In the genomic region with DNA sequence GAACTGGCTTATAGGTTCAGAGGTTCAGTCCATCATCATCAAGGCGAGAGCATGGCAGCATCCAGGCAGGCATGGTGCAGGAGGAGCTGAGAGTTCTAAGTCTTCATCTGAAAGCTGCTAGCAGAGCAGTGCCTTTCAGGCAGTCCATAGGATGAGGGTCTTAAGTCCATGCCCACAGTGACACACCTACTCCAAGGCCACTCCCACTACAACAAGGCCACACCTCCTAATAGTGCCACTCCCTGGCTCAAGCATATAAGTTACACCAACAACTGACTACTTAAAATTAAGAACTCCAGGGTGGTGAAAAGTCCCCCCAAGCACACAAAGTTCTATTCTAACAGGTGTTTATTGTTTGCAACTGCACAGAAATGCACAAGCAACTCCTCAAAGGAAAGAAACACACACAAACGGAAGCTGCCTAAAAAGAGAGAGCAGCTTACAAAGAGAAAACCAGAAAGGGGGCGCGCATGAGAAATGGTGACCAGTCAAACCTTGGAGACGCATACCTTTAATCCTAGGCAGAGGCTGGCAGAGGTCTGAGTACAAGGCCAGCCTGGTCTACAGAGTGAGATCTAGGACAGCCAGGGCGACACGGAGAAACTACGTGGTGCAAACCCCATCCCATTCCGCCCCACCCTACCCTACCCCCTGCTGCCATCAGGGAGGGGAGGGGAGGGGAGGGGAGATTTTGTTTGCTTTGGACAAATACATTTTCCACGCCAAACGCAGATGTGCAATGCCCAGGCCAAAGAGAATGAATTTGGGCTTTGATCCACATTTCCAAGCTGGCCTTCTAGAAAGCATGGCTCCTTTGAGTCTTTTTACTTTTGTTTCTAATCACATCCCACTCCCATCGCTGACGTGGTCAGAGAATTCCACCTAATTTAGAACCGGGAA, we compare ENCODE assay signal across 9 mouse cellular contexts. TPM values are rescaled to one million over a fixed set of nuclear protein-coding genes. Genes with fewer than 3 reads are reported as not detected.
DNase-seq lines count a peak whose midpoint lies in the region; ATAC-seq and TF ChIP-seq lines count a peak whose summit lies in the region.
"Had no signal": no experiment of that assay in that cellular context is flagged by ENCODE, and none has a peak within 500 bp of the region (broad histone marks: within the 10 kb centered on the region; RNA-seq: fewer than 3 reads in every experiment).

No protein-coding gene starts in this region.

- no peak overlapping the region for H3K27ac ChIP-seq in forebrain, postnatal 0 days (ENCODE audit: low read depth, low read length)
- H3K27ac ChIP-seq in intestine, embryonic 15.5 days, result peak overlapping the region; percentile 51
- peak overlapping the region; percentile 81 for H3K27ac ChIP-seq in lung, embryonic 16.5 days (ENCODE audit: low read length)

- no peaks in the 10 kb centered on the region for H3K36me3 ChIP-seq in forebrain, postnatal 0 days (ENCODE audit: insufficient read depth)
- H3K36me3 ChIP-seq in intestine, embryonic 15.5 days, result no peaks in the 10 kb centered on the region
- H3K36me3 ChIP-seq in lung, embryonic 16.5 days (ENCODE audit: control insufficient read depth, insufficient read depth, low read length), result peaks cover 6% of the 10 kb centered on the region
- H3K36me3 ChIP-seq: G1E had no signal

- peak overlapping the region; percentile 98 for H3K4me2 ChIP-seq in forebrain, postnatal 0 days (ENCODE audit: low read depth)
- H3K4me2 ChIP-seq in intestine, embryonic 15.5 days (replicated peaks), result peak overlapping the region; percentile 86
- H3K4me2 ChIP-seq in lung, embryonic 16.5 days (ENCODE audit: low read depth, low read length), result peak overlapping the region; percentile 86

- no peaks in the 10 kb centered on the region for H3K9me3 ChIP-seq in forebrain, postnatal 0 days (ENCODE audit: low read length)
- H3K9me3 ChIP-seq in intestine, embryonic 15.5 days, result no peaks in the 10 kb centered on the region
- no peaks in the 10 kb centered on the region for H3K9me3 ChIP-seq in lung, embryonic 16.5 days (ENCODE audit: control insufficient read depth, low read length)
- H3K9me3 ChIP-seq: G1E had no signal

- DNase-seq in cerebellum, postnatal 10 days, result peak; percentile 18 to 19
- DNase-seq in cerebellum, postnatal 4 days (ENCODE audit: low spot score in 2 of 2), result no peak
- DNase-seq in adrenal gland, adult 8-10 months, result peak; percentile 20
- DNase-seq in forebrain, postnatal 0 days, result no peak
- peak; percentile 35 for DNase-seq in ovary, postnatal 36 days (ENCODE audit: low spot score)
- no peak for DNase-seq in cerebellum, postnatal 36 days

- H3K4me3 ChIP-seq in forebrain, postnatal 0 days (ENCODE audit: low read depth, low read length), result peak overlapping the region; percentile 54
- peak overlapping the region; percentile 77 for H3K4me3 ChIP-seq in intestine, embryonic 15.5 days (replicated peaks)
- peak overlapping the region; percentile 86 for H3K4me3 ChIP-seq in lung, embryonic 16.5 days (ENCODE audit: low read length)

- peaks cover 3% of the 10 kb centered on the region; the same call in 1 of the 2 replicates for H3K4me1 ChIP-seq in forebrain, postnatal 0 days (ENCODE audit: insufficient read depth)
- 0 out of 2 replicates have a peak, but pooled peaks cover 11% of the 10 kb centered on the region for H3K4me1 ChIP-seq in intestine, embryonic 15.5 days (replicated peaks)
- peaks cover 9% of the 10 kb centered on the region for H3K4me1 ChIP-seq in lung, embryonic 16.5 days (replicated peaks; ENCODE audit: control insufficient read depth, insufficient read depth, low read length)

- no peak for TF ChIP-seq CTCF in forebrain, postnatal 0 days (IDR thresholded peaks at IDR 0.05; ENCODE audit: low read depth)

- peak; percentile 28; the same call in 1 of the 2 replicates for ATAC-seq in forebrain, postnatal 0 days
- peak; percentile 72 for ATAC-seq in intestine, embryonic 15.5 days
- peak; percentile 76 for ATAC-seq in lung, embryonic 16.5 days (ENCODE audit: low read depth)

- 7% methylated on average over 14 of the region's 14 CpGs for WGBS in forebrain, postnatal 0 days
- WGBS in intestine, embryonic 15.5 days, result 5% methylated on average over 14 of the region's 14 CpGs
- 5% methylated on average over 14 of the region's 14 CpGs for WGBS in lung, embryonic 16.5 days

- no peaks in the 10 kb centered on the region for H3K27me3 ChIP-seq in forebrain, postnatal 0 days (ENCODE audit: insufficient read depth, low read length)
- H3K27me3 ChIP-seq in intestine, embryonic 15.5 days (replicated peaks), result no peaks in the 10 kb centered on the region
- H3K27me3 ChIP-seq in lung, embryonic 16.5 days (ENCODE audit: control insufficient read depth, insufficient read depth, low read depth, low read length), result no peaks in the 10 kb centered on the region

- peak overlapping the region; percentile 44 for H3K9ac ChIP-seq in forebrain, postnatal 0 days
- H3K9ac ChIP-seq in intestine, embryonic 15.5 days, result peak overlapping the region; percentile 72
- peak overlapping the region; percentile 94 for H3K9ac ChIP-seq in lung, embryonic 16.5 days (ENCODE audit: low read length)

RNA-seq across cellular contexts. Expression of gene Fam114a1, which starts 0.7 kb away (rescaled TPM):
- 10 to 100 TPM; 28.0 to 39.6 (median 29.0) TPM for total RNA-seq in adrenal gland, adult 8-10 months (2022)
- 3.8 and 6.1 TPM in 2 replicates for total RNA-seq in forebrain, postnatal 0 days (2014; rRNA removed)
- polyA plus RNA-seq in forebrain, postnatal 0 days (2015; fragmentation: Nextera tagmentation; extraction: Ambion mirVana), result 4.6 and 5.1 TPM in 2 replicates
- 38.2 and 40.2 TPM in 2 replicates for polyA plus RNA-seq in intestine, embryonic 15.5 days (2015; fragmentation: Nextera tagmentation; extraction: Ambion mirVana)
- polyA plus RNA-seq in lung, embryonic 16.5 days (2015; fragmentation: Nextera tagmentation; extraction: Ambion mirVana), result 50.4 and 53.7 TPM in 2 replicates
- polyA plus RNA-seq: G1E had no signal

RNA-seq across cellular contexts. Expression of gene Tlr6, which starts 9.3 kb away (rescaled TPM):
- 1 to 10 TPM; 1.6 to 2.7 (median 2.3) TPM for total RNA-seq in adrenal gland, adult 8-10 months (2022)
- 0.31 and 0.81 TPM in 2 replicates for total RNA-seq in forebrain, postnatal 0 days (2014; rRNA removed)
- 0.18 and 0.25 TPM in 2 replicates for polyA plus RNA-seq in forebrain, postnatal 0 days (2015; fragmentation: Nextera tagmentation; extraction: Ambion mirVana)
- polyA plus RNA-seq in intestine, embryonic 15.5 days (2015; fragmentation: Nextera tagmentation; extraction: Ambion mirVana), result 0.42 and 0.59 TPM in 2 replicates
- 0.82 and 0.87 TPM in 2 replicates for polyA plus RNA-seq in lung, embryonic 16.5 days (2015; fragmentation: Nextera tagmentation; extraction: Ambion mirVana)
- polyA plus RNA-seq: G1E had no signal

RNA-seq across cellular contexts. Expression of gene Tlr1, which starts 35.8 kb away (rescaled TPM):
- 1 to 10 TPM in 3 of 4 experiments, under 1 TPM in 1; 0.90 to 4.5 (median 2.7) TPM for total RNA-seq in adrenal gland, adult 8-10 months (2022)
- total RNA-seq in forebrain, postnatal 0 days (2014; rRNA removed), result 0.38 and 0.77 TPM in 2 replicates
- polyA plus RNA-seq in forebrain, postnatal 0 days (2015; fragmentation: Nextera tagmentation; extraction: Ambion mirVana), result 0.39 and 0.47 TPM in 2 replicates
- polyA plus RNA-seq in intestine, embryonic 15.5 days (2015; fragmentation: Nextera tagmentation; extraction: Ambion mirVana), result 1.0 and 1.3 TPM in 2 replicates
- polyA plus RNA-seq in lung, embryonic 16.5 days (2015; fragmentation: Nextera tagmentation; extraction: Ambion mirVana), result 0.57 and 0.90 TPM in 2 replicates
- polyA plus RNA-seq: G1E had no signal

Comparison
In these comparisons a context has a peak if more than half of its experiments do, and no peak if none do; other contexts are left out.
1. DNase-seq: peak in cerebellum, postnatal 10 days (2 of 2), adrenal gland, adult 8-10 months (single experiment) and ovary, postnatal 36 days (single experiment); none in cerebellum, postnatal 4 days (0 of 2), forebrain, postnatal 0 days (single experiment) and cerebellum, postnatal 36 days (0 of 2).
2. H3K9ac ChIP-seq: peak in every context shown above with its lines; median percentile 94 in lung, embryonic 16.5 days; 72 in intestine, embryonic 15.5 days; 44 in forebrain, postnatal 0 days.
3. Peak in every context shown above with its lines, with median percentiles within 50 percentile points of each other: ATAC-seq, H3K4me2 ChIP-seq and H3K4me3 ChIP-seq.